Mouse (Mus musculus): ENCODE measurements at regions not wholly inside any gene's neighbourhood (a gene's known extent, or its start where the extent isn't known, plus 50 kb on each side); places are given as distances from the start of the nearest gene placed in this dataset.

DNA sequence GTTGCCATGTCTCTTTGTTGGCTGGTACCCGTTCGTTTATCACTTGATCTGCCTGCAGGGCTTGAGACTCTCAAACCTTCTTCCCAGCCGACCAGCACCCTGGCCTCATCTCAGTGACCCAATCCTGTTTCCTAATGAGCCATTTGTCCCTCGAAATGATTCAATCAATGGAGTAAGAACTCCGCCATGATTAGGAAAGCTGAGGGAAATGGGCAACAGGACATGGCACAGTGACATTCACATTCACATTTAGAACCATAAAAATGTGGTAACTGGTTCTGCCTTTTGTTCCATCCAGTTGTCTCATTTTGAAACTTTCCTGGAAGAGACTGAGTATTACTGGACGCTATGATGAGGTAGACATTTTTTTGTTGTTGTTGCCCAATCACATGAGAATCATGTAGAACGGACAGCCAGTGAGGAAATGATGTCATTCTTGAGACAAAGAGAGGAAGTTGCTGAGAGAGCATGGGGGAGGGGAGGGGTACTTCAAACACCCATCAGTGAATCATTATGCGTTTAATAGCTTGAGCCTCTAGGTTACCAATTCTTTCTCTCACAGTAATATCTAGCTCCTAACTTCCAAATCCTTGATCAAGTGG lies 114.5 kb downstream of the Hlx start:
- TF ChIP-seq POLR2A (IDR thresholded peaks at IDR 0.05; ENCODE audit: borderline replicate concordance, control insufficient read depth, low read depth, low read length) (no peak), CTCF (IDR thresholded peaks at IDR 0.05; ENCODE audit: control insufficient read depth, insufficient read depth, low read length) (no peak)

Measured in bone marrow, adult 2 months (tissue).